Mouse (Mus musculus) CD4-positive naive resting alpha-beta T cell, adult 76 days (primary cell): ENCODE data around the gene R3hdm2. TPM values are rescaled to one million over a fixed set of nuclear protein-coding genes. Genes with fewer than 3 reads are reported as not detected.

Experiments used
- total RNA-seq: library from RNA; stranded (reverse); gene quantifications from one replicate; pipeline ENCODE4 v1.2.4, GENCODE M21; 2023

The R3hdm2 gene
- total RNA-seq = 109 TPM

DNA sequence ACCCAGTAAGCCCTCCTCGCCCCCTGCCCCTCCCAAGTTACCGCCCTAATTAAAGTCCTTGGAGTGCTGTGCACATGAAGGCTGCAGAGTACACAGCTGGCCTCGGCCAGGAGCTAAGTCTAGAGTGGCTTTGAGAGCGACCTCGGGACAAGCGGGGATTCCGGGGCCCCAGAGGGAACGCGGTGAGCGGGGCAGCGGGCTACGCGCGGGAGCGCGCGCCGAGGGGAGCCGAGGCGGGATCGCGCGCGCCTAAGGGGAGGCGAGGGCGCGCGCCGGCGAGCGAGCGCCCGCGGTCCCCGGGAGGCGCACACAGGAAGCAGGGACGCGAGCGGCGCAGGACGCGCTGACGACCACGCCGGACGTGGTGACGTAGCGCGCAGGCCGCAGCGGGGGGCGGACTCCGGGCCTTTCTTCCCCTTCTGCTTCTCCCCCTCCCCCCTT lies at the start of gene R3hdm2:
Gene R3hdm2 (plus strand): TSS at position 77 of the 441 bp plus-strand sequence.

DNA sequence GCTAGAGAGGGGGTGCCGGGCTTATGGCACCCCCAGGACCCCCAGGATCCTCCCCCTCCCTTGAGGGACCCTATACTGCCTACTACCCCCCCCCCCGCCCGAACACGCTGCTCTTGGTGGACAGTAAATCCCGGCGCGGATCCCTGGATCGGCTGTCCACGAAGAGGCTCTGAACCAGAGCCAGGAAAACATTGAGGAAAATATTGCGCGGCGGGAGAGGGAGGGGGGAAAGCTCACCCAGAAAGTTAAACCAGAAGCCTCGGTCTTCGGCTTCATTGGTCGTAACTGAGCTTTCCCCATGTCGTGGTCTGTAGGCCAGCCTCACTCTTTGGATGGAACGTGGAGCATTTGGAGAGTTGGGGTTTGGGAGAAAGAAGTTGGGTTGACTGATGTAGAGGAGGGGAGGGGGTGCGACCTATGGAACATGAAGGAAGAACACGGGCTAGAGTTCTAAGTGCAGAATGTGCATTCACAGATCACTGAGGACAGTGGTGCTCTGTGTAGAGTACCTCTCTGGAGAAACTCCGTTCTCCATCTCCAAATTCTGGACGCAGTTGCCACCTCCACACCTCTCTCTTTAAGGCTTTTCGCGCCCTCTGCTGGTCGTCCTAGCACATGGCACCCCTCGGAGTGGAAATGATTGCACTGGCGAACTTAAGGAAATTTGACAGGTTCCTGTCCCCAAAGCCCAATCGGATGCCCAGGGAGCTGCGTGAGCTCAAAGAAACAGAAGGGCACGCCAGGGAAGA lies 38.1 kb upstream of the R3hdm2 start, which contains the start of gene Gli1:
Gene Gli1 (minus strand): TSS at position 84 of the 749 bp plus-strand sequence.

DNA sequence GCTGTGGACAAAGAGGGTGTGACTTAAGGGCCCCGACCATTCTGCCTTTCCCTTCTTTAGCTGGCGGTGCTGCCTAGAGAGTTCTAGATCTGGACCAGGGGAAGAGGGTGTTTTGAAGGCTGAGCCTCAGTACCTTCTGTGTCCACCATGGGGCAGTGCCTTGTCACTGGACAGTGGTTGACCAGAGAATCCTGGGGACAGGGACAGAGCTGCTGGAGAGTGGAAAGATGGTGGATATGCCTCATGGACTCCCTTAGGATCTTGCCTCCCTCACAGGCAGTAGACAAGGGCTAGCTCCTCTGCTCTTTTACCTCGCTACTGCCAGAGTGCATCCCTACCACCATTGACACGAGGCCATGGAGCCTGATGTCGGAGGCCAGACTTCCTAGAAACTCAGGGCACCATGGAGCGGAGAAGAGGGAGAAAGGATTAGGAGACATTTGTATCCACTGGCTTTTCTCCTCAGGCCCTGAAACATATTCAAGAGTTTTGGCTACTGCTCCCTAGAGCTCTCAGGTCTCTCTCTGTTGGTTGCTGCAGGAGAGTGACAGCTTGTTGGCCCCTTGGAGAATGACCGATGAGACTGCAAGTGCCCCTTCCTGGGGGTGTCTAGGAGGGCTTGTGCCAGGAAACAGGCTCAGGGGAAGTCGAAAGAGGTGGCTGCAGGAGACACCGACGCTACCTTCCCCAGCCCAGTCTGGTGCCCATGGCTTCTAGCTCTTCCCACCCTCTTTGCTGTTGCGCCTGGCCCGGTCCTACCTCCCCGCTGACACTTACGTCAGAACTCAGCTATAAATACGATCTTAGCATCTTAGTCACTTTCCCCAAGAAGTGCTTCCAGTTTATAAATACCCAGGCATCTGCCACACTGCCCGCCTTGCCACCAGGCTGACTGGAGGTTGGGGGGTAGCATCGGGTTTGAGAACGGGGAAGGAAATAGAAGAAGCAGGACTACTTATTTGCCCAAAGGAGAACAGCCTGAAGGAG lies 25.9 kb upstream of the R3hdm2 start, which contains the start of gene Inhbe:
Gene Inhbe (minus strand): TSS at position 503 of the 987 bp plus-strand sequence.

GRCm38 (mm10) chr10:127369834-127370820 lies 10.0 kb upstream of the R3hdm2 start, which contains the start of gene Inhbc:
TSS of gene Inhbc (minus strand) at chr10:127370431.

DNA sequence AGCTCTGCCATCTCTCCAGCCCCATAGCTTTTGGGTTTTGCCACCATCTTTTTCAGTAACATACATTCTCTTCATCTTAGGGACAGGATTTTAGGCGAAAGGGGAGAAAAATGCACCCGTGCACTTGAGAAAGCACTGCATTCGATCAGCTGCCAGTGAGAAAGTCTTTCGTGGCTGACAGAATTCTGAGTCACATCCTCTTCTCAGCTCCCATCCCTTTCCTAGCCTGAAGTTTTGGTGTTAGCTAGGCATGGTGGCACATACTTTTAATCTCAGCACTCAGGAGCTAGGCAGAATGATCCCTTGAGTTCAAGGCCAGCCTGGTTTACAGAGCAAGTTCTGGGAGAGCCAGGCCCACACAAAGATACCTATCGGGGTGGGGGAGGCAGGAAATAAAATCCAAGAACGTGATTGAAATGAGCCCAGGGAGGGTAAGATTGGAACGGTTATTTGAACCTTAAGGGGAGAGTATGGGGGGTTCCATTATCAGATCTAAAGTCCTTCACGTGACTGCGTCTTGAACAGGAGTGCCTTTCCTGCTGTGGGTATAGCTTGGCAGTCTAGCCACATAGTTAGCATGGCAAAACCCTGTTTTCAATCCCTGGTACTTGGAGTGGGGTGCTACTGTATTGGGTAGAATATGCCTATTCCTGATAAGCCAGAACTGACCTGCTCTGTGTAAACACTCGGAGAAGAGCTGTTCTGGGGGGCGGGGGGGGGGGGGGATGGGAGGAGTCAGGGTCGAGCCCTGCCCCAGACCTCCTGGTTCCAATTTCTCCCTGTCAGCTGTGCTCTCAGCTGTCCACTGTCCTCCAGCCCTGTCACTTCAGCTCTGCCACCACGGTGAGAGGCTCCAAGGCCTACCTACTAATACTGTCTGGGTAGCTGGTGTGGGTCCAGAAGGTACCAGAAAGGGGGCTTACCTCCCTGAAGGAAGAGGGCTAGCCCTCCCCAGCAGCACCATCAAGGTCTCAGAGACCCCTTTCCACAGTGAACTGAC lies 121.1 kb downstream of the R3hdm2 start, which contains the start of gene Stac3:
Gene Stac3 (plus strand): TSS at position 793 of the 1,000 bp plus-strand sequence.

GRCm38 (mm10) chr10:127514764-127515163 lies 134.6 kb downstream of the R3hdm2 start, which contains the start of gene Ndufa4l2:
TSS of gene Ndufa4l2 (plus strand) at chr10:127514967.

GRCm38 (mm10) chr10:127522088-127522581 lies 142.0 kb downstream of the R3hdm2 start, which contains the start of gene Shmt2:
TSS of gene Shmt2 (minus strand) at chr10:127522444.

DNA sequence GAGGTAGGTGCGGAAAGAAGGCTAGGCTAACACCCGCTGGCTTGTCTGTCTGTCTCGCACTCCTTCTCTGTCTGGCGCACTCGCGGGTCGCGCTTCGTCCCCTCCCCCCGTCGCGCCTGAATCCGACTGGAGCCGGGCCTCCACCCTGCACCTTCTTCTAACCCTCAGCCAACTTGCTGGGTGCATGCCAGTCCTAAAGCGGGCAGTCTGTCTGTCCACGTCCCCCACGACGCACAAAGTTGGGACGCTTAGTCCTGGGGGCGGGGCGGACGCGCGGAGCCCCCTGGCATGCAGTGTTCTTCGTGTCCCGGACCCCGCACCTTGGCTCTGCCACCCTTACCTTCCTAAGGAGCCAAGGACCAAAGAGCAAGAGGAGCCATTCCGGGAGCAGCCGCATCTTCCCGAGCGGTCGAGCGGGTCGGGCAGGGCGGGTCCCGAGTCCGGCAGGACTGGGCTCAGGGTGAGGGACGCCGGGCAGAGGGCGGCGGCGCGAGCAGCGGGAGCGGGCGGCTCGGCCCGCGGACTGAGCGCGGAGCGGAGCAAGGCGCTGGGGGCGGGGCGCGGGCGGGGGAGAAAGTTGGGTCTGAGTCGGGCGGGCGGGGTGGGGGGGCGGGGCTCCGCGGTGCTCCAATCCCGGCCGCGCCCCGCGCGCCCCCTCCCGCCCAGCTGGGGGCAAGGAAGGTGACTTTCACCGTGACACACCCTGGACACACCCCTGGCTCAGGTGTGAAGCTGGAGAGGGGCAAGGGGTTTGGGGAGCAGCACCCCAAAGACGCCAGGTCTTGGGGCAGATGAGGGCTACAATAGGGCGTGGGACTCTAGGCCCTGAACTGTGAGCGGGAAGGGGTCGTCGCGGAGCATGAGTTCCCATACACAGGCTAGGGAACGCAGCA lies 154.2 kb downstream of the R3hdm2 start, which contains the start of gene Nxph4:
Gene Nxph4 (minus strand): TSS at position 524 of the 893 bp plus-strand sequence.

Other genes starting within 250 kb of the R3hdm2 start
- 563 TPM for gene B4galnt1, start 215.1 kb upstream of the R3hdm2 start, total RNA-seq
- not detected for gene Slc26a10, start 199.7 kb upstream of the R3hdm2 start, total RNA-seq
- not detected for gene Arhgef25, start 190.2 kb upstream of the R3hdm2 start, total RNA-seq
- gene Dtx3, start 184.6 kb upstream of the R3hdm2 start, total RNA-seq = 59.7 TPM
- 43.6 TPM for gene Pip4k2c, start 168.7 kb upstream of the R3hdm2 start, total RNA-seq
- 0.12 TPM for gene Kif5a, start 117.0 kb upstream of the R3hdm2 start, total RNA-seq
- 115 TPM for gene Dctn2, start 114.0 kb upstream of the R3hdm2 start, total RNA-seq
- 103 TPM for gene Mbd6, start 91.3 kb upstream of the R3hdm2 start, total RNA-seq
- gene Mars, start 68.5 kb upstream of the R3hdm2 start, total RNA-seq = 48.5 TPM
- 257 TPM for gene Arhgap9, start 58.4 kb upstream of the R3hdm2 start, total RNA-seq
- 0.15 TPM for gene Gli1, start 38.4 kb upstream of the R3hdm2 start, total RNA-seq
- gene Inhbe, start 25.9 kb upstream of the R3hdm2 start, total RNA-seq = not detected
- gene Inhbc, start 9.9 kb upstream of the R3hdm2 start, total RNA-seq = 0.29 TPM
- 4.3 TPM for gene Stac3, start 121.4 kb downstream of the R3hdm2 start, total RNA-seq
- gene Ndufa4l2, start 134.6 kb downstream of the R3hdm2 start, total RNA-seq = not detected
- 64.6 TPM for gene Shmt2, start 142.1 kb downstream of the R3hdm2 start, total RNA-seq
- gene Nxph4, start 154.2 kb downstream of the R3hdm2 start, total RNA-seq = not detected
- 4.5 TPM for gene Lrp1, start 240.8 kb downstream of the R3hdm2 start, total RNA-seq